Mouse (Mus musculus): ENCODE measurements around the gene 1700020A23Rik. TPM values are rescaled to one million over a fixed set of nuclear protein-coding genes. Genes with fewer than 3 reads are reported as not detected.
A peak's percentile ranks its signal among the peaks of the same experiment; 100 is the strongest.

1700020A23Rik gene
- polyA plus RNA-seq, 1 experiment from 2014 or later = not detected

DNA sequence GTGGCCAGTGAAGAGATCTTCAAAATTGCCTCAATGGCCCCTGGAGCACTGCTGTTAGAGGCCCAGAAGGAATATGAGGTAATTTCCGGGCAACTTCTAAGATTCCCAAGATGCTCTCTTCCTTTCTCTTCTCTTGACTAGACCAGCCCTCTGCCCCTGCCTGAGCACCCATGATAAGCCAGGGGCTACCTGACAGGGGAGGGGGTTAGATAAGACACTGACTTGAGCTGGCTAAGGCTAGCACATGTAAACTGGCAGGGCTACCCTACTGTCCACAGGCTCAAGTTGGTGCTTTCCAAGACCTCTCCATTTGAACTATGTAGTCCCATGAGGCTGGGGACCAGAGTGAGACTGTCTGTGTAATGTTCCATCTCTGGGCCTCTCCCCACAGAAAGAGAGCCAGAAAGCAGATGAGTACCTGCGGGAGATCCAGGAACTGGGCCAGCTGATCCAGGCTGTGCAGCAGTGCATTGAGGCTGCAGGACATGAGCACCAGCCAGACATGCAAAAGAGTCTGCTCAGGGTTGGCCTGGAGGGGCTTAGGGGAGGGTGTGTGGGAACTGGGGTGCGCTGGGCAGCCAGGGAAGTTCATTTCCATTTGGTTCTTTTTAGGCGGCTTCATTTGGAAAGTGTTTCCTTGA is 34.9 kb downstream of the 1700020A23Rik start:
- no peak overlapping the region for H3K4me3 ChIP-seq (replicated peaks)
- WGBS = 91% methylated on average over 4 of the region's 4 CpGs
- no peak overlapping the region for H3K27ac ChIP-seq
- H3K4me2 ChIP-seq = no peak overlapping the region
- no peak for ATAC-seq (ENCODE audit: insufficient read depth, low FRiP score, low read depth)
- no peak overlapping the region for H3K9ac ChIP-seq
- H3K9me3 ChIP-seq = no peaks in the 10 kb centered on the region
- peaks cover 55% of the 10 kb centered on the region for H3K36me3 ChIP-seq
- no peaks in the 10 kb centered on the region for H3K27me3 ChIP-seq (replicated peaks)
- H3K4me1 ChIP-seq = no peaks in the 10 kb centered on the region

DNA sequence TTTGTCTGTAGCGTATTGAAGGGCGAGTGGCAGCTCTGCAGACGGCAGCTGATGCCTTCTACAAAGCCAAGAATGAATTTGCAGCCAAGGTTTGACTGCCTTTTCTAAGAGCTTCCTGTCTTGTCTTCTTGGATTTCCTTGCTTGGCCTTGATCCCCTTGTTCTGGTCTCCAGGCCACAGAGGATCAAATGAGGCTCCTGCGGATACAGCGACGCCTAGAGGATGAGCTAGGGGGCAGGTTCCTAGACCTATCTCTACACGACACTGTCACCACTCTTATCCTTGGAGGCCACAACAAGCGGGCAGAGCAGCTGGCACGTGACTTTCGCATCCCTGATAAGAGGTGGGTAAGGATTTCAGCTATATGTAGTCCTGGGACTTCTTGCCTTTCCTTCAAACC is 37.1 kb downstream of the 1700020A23Rik start:
- H3K4me3 ChIP-seq (replicated peaks) = no peak overlapping the region
- H3K36me3 ChIP-seq = peaks cover 55% of the 10 kb centered on the region
- ATAC-seq (ENCODE audit: insufficient read depth, low FRiP score, low read depth) = no peak
- no peak overlapping the region for H3K27ac ChIP-seq
- H3K9me3 ChIP-seq = no peaks in the 10 kb centered on the region
- 87% methylated on average over 10 of the region's 10 CpGs for WGBS
- no peak overlapping the region for H3K9ac ChIP-seq
- H3K4me1 ChIP-seq = no peaks in the 10 kb centered on the region
- H3K27me3 ChIP-seq (replicated peaks) = no peaks in the 10 kb centered on the region
- no peak overlapping the region for H3K4me2 ChIP-seq

DNA sequence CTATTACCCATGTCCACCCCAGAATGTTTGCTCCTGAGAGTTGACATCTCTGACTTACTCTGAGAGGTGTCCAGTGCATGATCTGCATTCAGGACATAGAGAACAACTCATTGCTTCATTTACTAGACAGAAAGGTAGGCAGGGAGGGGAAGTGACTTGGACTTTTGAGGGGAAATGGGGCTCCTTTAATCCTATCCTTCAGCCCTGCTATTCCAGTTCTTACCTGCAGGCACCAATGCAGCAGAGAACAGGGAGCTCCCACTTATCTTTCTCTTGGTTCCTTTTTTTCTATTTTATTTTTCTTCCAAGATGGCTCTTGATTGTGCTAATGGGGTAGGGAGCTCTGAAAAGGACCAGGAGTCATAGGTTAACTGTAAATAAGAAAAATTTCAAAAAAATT is 43.4 kb downstream of the 1700020A23Rik start:
- Histone ChIP-seq H3K4me3 (replicated peaks) (no peak overlapping the region), H3K4me2 (no peak overlapping the region), H3K27ac (no peak overlapping the region), H3K36me3 (peaks cover 9% of the 10 kb centered on the region; the same call in 1 of the 2 replicates), H3K4me1 (peaks cover 11% of the 10 kb centered on the region; the same call in 1 of the 2 replicates), H3K27me3 (replicated peaks) (no peaks in the 10 kb centered on the region), H3K9ac (no peak overlapping the region), H3K9me3 (no peaks in the 10 kb centered on the region)
- no peak for ATAC-seq (ENCODE audit: insufficient read depth, low FRiP score, low read depth)

DNA sequence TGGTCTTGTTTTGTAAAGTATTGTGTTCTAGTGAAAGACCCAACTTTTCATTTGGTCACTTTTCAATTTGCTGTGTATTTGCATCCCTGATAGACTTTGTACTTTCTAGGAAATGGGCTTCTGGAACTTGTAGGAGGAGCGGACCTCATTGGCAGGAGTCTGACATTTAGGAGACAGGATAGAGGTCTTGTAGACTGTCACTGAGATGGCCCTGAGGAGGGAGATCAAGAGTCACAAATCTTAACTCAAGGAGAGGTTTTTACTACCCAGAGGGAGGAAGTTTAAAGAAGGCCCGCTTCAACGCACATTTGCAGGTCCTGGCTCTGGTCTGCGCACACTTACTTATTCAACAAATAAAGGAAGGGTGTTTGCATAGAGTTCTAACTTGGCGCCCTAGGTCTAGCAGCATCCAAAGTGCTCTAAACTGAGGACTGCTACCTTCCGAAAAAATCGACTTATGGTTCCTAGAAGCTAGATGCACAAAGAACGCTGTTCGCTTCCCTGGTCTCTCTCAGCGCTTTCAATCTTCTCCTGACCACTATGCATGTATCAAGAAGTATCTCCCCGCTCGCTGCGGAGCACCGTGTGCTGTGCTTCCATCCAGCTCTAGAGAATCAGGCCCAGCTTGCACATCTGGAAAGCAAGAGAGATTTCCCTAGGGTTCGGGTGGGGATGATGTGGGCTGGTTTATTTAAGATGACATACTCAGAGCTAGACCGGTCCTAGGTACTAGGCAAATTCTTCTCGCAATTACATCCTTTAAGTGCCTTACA is 44.1 kb downstream of the 1700020A23Rik start:
- ATAC-seq (ENCODE audit: insufficient read depth, low FRiP score, low read depth) = no peak
- WGBS = 9% methylated on average over 17 of the region's 17 CpGs
- H3K27ac ChIP-seq = no peak overlapping the region
- H3K9ac ChIP-seq = no peak overlapping the region
- no peaks in the 10 kb centered on the region for H3K9me3 ChIP-seq
- no peaks in the 10 kb centered on the region for H3K27me3 ChIP-seq (replicated peaks)
- peaks cover 11% of the 10 kb centered on the region; the same call in 1 of the 2 replicates for H3K4me1 ChIP-seq
- peak overlapping the region; percentile 93 for H3K4me2 ChIP-seq
- peak overlapping the region; percentile 88 for H3K4me3 ChIP-seq (replicated peaks)
- peaks cover 3% of the 10 kb centered on the region; the same call in 1 of the 2 replicates for H3K36me3 ChIP-seq

DNA sequence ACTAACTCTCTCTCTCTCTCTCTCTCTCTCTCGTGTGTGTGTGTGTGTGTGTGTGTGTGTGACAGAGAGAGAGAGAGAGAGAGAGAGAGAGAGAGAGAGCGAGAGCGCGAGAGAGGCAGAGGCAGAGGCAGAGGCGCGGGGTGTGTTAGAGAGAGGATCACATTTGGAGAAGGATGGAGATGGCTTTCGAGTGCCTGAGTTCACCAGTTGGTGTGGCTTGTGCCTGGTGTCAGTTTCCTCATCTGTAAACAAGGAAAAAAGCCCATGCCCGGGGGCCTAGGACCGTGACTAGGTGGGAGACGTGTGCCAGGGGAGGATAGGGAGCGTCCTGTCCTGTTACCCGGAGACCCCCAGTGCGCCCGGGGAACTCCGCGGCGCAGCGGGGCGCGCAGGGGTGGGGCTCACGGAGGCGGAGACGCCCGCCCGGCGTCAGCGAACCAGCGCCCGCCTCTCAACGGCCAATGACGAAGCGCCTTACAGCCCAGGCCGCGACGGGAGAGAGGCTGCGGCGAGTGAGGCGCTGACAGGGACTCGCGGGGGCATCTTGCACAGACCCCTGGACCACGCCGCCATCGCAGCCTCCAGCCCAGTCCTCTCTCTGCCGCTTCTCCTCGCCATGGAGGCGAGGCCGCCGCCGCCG is 44.9 kb downstream of the 1700020A23Rik start, which contains the start of gene Ptpra:
Ptpra (plus strand) TSS at position 485 of the 640 bp plus-strand sequence.
- peak within 1 kb of the TSS; percentile 93 for H3K4me2 ChIP-seq
- ATAC-seq (ENCODE audit: insufficient read depth, low FRiP score, low read depth) = peak; percentile 96

DNA sequence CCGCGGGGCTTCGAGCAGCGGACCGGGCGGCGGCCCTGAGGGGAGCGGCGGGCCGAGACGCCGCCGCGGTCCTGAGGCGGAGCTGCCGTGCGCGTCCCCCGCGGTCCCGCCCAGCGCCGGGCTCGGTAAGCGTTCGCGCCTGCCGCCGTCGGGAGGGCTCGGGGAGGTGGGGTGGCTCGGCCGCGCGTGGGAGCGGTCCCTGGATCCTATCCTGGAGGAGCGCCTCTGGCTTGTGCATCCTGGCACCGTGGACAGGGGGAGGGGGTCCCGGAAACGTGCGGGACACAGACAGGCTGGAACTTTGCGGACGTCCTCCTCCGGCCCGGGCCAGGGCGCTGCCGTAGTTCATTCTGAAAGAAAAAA is 45.4 kb downstream of the 1700020A23Rik start:
- WGBS = under 1% methylated on average over 43 of the region's 47 CpGs
- H3K9ac ChIP-seq = peak overlapping the region; percentile 70
- peak; percentile 88 for ATAC-seq (ENCODE audit: insufficient read depth, low FRiP score, low read depth)
- H3K27ac ChIP-seq = peak overlapping the region; percentile 89
- H3K27me3 ChIP-seq (replicated peaks) = no peaks in the 10 kb centered on the region
- peak overlapping the region; percentile 93 for H3K4me2 ChIP-seq
- no peaks in the 10 kb centered on the region; the same call in 1 of the 2 replicates for H3K36me3 ChIP-seq
- peaks cover 11% of the 10 kb centered on the region; the same call in 1 of the 2 replicates for H3K4me1 ChIP-seq
- no peaks in the 10 kb centered on the region for H3K9me3 ChIP-seq
- H3K4me3 ChIP-seq (replicated peaks) = peak overlapping the region; percentile 88

More for the DNA sequence above, 44.9 kb downstream of the 1700020A23Rik start, which contains the start of gene Ptpra:
- Histone ChIP-seq H3K9ac (peak within 1 kb of the TSS; percentile 70), H3K9me3 (no peaks in the 10 kb centered on the region), H3K27me3 (replicated peaks) (no peaks in the 10 kb centered on the region), H3K4me3 (replicated peaks) (peak within 1 kb of the TSS; percentile 88), H3K27ac (peak within 1 kb of the TSS; percentile 89), H3K4me1 (peaks cover 11% of the 10 kb centered on the region; the same call in 1 of the 2 replicates), H3K36me3 (no peaks in the 10 kb centered on the region; the same call in 1 of the 2 replicates)
- WGBS = under 1% methylated on average over 43 of the region's 50 CpGs

DNA sequence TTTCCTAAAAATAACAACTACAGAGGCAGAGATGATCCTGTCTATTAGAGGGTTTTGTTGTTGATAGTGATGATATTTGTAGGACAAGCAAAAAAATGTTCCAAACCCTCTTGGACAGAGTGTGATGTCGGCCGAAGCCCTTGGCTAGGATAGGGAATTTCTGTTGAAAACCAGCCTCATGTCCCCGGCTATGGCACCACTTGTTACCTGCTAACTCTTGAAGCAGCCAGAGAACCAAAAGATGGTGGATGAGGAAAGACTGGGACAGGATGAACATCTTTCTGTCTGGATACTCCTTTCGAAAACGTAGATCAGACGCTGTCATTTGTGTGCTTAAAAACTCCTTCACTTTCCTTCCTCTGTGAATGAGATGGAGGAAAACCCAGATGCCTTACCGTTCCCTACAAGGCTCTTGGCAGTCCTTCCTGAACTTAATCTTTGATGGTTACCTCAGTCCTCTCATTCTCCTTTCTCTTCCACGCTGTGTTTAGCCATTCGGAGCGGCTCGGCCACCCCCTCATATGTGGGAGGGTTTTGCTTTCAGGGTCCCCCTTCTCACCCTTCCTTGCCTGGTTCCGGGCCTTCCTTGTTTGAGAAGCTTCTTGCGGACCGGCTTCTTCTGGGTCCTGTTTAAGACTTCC is 46.1 kb downstream of the 1700020A23Rik start:
- no peak for ATAC-seq (ENCODE audit: insufficient read depth, low FRiP score, low read depth)
- Histone ChIP-seq H3K4me1 (peaks cover 11% of the 10 kb centered on the region; the same call in 1 of the 2 replicates), H3K9ac (peak overlapping the region; percentile 70), H3K36me3 (no peaks in the 10 kb centered on the region), H3K27ac (no peak overlapping the region), H3K4me3 (replicated peaks) (peak overlapping the region; percentile 88), H3K27me3 (replicated peaks) (no peaks in the 10 kb centered on the region), H3K4me2 (peak overlapping the region; percentile 93), H3K9me3 (no peaks in the 10 kb centered on the region)
- WGBS = 62% methylated on average over 14 of the region's 14 CpGs

DNA sequence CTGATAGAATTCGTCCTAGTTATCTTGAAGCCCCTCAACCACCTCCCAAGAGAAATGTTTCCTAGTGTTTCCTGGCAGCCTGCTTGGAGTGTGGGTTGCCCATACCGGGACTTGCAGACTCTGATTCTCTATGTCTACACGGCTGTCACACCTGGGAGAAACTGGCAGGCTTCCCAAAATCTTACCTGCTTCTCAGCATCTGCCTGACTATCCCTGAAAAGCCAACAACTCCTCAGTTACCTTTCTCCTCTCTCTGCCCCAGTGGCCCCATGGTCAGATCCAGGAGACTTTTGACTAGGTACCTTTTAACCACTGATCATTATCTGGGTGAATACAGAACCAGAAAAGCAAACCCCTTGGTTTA is 46.6 kb downstream of the 1700020A23Rik start:
- Histone ChIP-seq H3K36me3 (no peaks in the 10 kb centered on the region), H3K27ac (no peak overlapping the region), H3K9me3 (no peaks in the 10 kb centered on the region), H3K9ac (no peak overlapping the region), H3K4me1 (peaks cover 11% of the 10 kb centered on the region; the same call in 1 of the 2 replicates), H3K27me3 (replicated peaks) (no peaks in the 10 kb centered on the region), H3K4me3 (replicated peaks) (no peak overlapping the region), H3K4me2 (peak overlapping the region; percentile 93; the same call in 1 of the 2 replicates)
- 60% methylated on average over 3 of the region's 3 CpGs for WGBS
- ATAC-seq (ENCODE audit: insufficient read depth, low FRiP score, low read depth) = no peak

DNA sequence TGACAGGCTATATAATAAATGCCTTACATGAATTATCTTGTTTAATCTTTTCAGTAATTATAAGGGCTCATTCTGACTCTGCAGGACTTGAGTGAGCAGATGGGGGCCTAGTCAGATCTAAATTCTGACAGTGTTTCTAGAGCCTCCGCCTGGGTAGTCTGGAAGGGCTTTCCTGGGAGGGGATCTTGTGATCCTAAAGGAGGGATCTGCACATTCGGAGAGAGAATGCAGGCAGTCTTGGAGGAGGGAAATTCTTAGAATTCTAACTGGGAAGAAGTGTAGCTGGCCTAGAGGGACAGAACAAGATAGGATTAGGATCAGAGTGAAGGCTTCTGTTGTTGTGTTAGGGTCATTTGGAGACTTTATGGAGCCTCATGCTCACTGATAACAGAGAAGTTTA is 47.2 kb downstream of the 1700020A23Rik start:
- Histone ChIP-seq H3K9me3 (no peaks in the 10 kb centered on the region), H3K36me3 (no peaks in the 10 kb centered on the region), H3K27ac (no peak overlapping the region), H3K4me1 (peaks cover 11% of the 10 kb centered on the region; the same call in 1 of the 2 replicates), H3K27me3 (replicated peaks) (no peaks in the 10 kb centered on the region), H3K4me3 (replicated peaks) (no peak overlapping the region), H3K4me2 (no peak overlapping the region), H3K9ac (no peak overlapping the region)
- WGBS = 55% methylated on average over 2 of the region's 2 CpGs
- no peak for ATAC-seq (ENCODE audit: insufficient read depth, low FRiP score, low read depth)

DNA sequence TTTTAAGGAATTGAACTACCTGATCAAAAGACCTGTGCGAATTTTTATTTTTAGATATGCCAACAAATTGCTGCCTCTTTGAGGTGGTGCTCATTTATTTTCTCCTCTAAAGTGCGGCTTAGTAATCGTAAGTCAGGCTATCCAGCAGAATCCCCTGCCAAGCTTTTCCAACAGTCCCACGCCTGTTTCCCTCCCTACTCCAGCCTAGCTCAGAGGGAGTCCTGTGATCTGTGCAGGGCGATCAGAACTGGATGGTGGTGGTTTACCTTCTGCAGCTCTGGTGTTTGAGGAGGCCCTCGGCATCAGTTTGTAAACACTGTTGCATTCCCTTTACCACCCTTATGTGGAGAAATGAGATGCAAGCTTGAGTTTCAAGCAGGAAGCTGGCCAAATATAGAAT is 48.4 kb downstream of the 1700020A23Rik start:
- peaks cover 11% of the 10 kb centered on the region; the same call in 1 of the 2 replicates for H3K4me1 ChIP-seq
- no peaks in the 10 kb centered on the region for H3K36me3 ChIP-seq
- H3K9ac ChIP-seq = no peak overlapping the region
- H3K4me3 ChIP-seq (replicated peaks) = no peak overlapping the region
- no peak overlapping the region for H3K27ac ChIP-seq
- ATAC-seq (ENCODE audit: insufficient read depth, low FRiP score, low read depth) = no peak
- 71% methylated on average over 6 of the region's 6 CpGs for WGBS
- no peak overlapping the region for H3K4me2 ChIP-seq
- no peaks in the 10 kb centered on the region for H3K27me3 ChIP-seq (replicated peaks)
- H3K9me3 ChIP-seq = no peaks in the 10 kb centered on the region

DNA sequence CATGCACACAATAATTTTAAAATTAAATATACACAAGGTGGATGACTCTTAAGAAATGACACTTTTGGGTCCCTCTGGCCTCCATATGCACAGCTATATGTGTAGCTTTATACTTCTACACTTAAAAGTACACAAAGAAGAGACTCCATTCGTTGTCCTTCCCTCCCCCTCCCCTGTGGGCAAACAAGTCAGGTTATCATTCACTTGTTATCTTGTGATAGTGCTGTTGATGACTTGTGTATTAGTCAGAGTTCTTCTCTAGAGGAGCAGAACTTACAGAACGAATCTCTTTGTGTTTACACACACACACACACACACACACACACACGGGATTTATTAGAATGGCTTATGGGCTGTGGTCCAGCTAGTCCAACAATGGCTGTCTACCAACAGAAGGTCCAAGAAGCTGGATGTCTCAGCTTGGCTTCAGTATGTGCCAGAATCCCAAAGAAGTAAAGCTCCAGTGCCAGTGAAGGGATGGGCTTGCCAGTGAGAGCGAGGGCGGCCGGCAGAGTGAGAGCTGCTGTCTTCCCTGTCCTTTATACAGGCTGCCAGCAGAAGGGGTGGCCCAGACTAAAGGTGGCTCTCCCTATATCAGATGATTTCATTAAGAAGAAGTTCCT is 49.8 kb downstream of the 1700020A23Rik start:
- WGBS = 62% methylated on average over 6 of the region's 6 CpGs
- no peak for ATAC-seq (ENCODE audit: insufficient read depth, low FRiP score, low read depth)
- H3K4me1 ChIP-seq = peaks cover 11% of the 10 kb centered on the region; the same call in 1 of the 2 replicates
- no peak overlapping the region for H3K4me3 ChIP-seq (replicated peaks)
- no peaks in the 10 kb centered on the region for H3K36me3 ChIP-seq
- H3K4me2 ChIP-seq = no peak overlapping the region
- H3K9me3 ChIP-seq = no peaks in the 10 kb centered on the region
- no peak overlapping the region for H3K9ac ChIP-seq
- no peak overlapping the region for H3K27ac ChIP-seq
- H3K27me3 ChIP-seq (replicated peaks) = no peaks in the 10 kb centered on the region

Measured in stomach, embryonic 15.5 days (tissue).